Mouse (Mus musculus): ENCODE data around the gene Srp54a.
"Not testable (repeated sequence)": the region's sequence is repeated elsewhere in the genome, so short reads cannot be mapped to it uniquely, and the experiment has no call there.

Srp54a gene

DNA sequence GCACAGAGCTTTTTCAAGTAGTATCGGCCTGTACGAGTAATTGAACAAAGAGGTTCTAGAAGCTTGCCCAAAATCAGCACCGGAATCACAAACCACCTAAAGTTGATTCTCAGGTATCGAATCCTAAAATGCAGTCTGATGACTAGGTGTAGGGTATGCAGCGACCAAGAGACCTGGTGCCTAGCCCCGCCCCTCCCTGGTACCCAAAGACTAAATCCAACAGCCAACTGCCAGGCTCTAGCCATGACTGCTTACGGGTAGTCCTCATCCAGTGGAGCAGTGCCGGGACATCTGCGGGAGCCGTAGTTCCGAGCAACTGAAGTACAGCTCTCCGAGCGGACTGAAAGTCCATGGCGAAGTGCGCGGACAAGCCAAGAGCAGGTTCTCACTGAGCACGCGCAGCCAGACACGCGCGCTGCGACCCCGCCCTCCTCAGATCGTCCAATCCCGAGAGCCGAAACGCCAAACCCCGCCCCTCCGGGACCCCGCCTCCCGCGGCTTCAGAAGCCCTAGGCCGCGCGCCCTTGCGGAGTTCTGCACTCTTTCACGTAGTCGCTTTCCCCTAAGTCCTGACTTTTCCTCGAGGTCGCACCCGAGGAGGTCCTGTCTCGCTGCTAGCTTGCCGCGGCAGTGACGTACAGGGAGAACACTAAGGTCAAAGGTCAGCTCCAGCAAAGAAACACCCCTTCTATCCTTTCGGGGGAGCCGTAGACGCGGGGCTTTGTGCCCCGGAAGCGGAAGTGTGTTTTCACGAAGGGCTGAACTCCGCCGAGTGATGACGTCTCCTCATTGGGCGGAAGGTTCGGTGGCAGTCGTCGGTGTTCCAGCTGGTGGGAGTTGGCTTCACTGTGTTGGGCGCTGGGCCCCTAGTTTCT, at the start of gene Srp54a, which contains the start of gene 2700097O09Rik:
Gene Srp54a (plus strand): TSS at position 537 of the 875 bp plus-strand sequence.
Gene 2700097O09Rik (minus strand): TSS at position 385 of the 875 bp plus-strand sequence.
- peak; percentile 94 for DNase-seq (ENCODE audit: low read depth, low spot score)

GRCm38 (mm10) chr12:55041011-55041410, 39.1 kb upstream of the Srp54a start:
- no peak for DNase-seq (ENCODE audit: low read depth, low spot score)

DNA sequence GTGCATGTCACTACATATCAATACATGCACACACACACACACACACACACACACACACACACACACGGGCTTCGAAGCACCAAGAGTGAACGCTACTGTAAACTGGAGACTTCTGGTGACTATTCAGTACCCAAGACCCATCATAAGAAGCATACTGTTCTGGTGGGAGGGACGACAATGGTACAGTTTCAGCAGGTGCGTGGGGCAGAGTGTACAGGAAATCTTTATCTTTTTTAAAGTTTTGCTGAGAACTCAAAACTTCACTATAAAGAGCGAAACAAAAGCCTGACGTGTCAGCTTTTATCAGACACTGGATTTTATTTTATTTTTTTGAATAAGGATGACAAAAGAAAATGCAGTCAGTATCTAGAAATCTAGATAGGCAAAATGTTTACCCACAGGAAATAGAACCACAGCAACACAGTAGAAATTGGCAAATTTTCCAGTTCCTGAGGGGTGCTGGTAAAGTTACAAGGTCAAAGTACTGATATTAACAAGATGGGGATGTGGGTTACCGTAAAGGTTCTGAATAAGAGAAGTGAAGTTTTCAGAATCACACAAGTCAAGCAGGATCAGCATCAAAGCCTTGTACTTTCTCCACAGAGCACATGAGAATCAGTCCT, 30.2 kb upstream of the Srp54a start:
- no peak for DNase-seq (ENCODE audit: low read depth, low spot score)

DNA sequence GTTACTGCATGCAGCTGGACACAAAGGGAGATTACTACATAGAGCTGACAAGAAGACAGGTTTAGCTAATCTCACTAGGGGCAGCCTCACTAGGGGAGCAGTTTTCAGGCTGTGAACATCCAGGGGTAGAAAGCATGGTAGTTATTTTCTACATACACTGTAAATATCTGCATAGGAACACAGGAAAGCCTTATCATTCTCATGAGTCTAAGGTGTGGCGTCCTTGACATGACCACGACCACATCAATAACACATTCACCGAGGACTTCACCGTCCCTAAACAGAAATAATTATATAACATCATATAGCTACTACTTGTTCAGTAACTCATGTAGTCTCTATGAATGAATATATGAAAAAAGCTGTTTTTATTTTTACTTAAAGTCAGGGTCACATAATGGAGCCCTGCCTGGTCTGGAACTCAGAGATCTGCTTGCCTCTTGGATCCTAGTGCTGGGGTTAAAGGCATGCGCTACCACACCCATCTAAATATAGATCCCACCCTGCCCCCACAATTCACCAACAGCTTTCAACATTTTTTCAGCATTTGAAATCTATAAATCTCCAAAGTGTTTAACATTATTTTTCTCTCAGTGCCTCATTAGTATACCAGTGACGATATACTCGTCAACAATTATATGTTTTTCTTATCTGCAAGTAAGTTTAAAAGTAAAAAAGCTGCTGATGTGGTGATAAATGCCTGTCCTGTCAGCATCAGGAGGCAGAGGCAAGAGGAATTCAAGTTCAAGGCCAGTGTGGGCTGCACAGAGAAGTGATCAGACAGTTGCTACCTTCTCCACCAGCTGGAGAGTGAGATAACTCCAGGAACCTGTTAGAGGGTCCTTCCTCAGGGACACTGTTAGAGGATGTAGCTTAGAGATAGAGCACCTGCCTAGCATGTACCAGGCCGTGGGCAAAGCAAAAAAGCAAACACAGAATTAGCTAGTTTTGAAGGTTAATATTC, 28.6 kb upstream of the Srp54a start:
- no peak for DNase-seq (ENCODE audit: low read depth, low spot score)

DNA sequence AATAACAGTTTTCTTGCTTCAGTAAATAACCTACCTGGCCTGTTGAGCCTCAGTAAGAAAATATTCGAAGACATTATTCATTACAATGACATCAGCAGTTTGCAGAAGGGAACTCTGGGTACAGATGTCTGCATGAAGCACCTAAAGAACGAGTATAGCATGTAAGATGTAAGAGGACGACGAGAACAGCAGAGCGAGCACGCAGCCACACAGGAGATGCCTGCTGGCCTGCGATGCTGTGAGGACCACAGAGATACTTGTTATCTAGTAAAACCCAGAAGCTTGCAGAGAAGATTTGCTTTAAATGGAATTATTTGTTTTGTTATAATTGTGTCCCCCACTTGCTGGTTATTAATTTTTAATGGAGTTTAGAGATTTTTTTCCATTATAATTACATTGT, 26.8 kb upstream of the Srp54a start:
- no peak for DNase-seq (ENCODE audit: low read depth, low spot score)

DNA sequence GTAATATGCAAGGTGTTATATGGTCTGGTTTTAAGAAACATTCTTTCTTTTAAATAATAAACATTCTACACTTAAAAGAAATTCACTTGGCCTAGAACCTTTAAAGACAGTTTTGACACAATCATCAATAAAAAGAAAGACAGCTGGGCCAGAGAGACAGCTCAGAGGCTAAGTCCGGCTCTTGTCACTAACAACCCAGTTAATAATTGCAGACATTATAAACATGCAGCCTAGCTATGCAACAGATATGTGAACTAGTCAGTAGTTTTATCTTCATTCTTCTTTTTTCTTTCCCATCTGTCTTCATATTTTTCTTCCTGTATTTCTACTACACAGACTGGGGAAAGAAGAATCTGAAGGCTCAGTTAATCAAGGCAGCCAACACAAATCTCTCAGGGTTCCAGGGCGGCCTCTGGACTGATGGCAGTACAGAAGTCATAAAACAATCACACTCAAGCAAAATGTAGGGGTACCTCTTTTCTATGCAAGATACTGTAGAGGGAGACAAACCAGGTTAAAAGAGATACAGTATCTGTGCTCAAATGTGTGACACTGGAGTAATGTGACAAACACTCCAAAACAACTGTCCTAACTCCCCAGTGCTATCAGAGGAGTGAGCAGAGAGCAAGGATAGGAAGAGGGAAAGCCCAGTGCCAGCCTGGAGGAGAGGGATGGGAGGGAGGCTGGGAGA, 25.4 kb upstream of the Srp54a start:
- DNase-seq (ENCODE audit: low read depth, low spot score): no peak

GRCm38 (mm10) chr12:55056703-55057102, 23.4 kb upstream of the Srp54a start:
- no peak for DNase-seq (ENCODE audit: low read depth, low spot score)

GRCm38 (mm10) chr12:55058865-55059615, 21.0 kb upstream of the Srp54a start:
- DNase-seq (ENCODE audit: low read depth, low spot score): no peak

DNA sequence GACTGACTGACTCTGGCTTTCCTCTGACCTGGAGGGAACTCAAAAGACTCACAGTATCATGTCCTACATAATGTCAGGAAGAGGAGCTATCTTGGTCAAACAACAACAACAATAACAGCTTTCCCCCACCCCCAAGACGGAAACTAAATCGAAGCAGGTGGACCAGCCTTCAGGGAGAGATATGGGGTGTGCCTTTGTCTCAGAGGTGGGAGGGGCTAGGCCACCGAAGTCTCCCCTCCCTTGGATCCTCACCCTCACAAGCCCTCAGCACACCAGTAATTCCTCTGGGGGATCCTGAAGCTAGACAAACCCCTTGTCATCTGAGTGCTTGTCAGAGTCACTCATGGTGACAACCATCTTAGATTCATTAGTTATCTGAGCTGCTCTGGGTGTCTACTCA, 20.2 kb upstream of the Srp54a start:
- DNase-seq (ENCODE audit: low read depth, low spot score): no peak

DNA sequence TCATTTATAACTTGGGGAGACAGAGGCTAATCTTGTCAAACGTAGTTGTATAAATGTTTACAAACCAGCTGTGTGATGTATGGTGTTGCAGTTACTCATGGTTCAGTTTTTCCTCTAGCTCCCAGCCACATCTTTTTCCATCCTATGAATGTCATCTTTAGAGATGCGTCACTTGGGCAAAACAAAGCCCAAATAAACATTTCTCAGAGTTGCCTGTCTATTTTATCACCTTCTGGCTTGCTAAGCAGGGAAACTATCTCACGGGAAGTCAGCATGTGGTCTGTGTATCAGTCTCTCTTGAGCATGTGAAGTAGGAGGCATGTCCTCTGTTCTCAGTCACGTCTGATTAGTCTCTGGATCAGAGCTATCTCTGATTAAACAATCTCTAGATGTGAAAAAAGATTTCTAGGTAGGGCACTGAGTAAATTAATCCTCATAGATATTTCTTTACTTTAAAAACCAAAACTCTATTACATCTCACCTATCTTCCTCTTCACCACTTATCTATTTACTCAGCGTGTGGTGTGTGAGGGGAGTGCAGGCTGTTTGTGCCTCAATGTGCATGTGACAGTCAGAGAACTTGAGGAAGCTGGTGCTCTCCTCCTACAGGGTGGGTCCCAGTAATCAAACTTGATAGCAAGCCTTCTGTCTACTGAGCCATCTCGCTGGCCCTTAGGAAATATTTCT, 19.7 kb upstream of the Srp54a start:
- no peak for DNase-seq (ENCODE audit: low read depth, low spot score)

DNA sequence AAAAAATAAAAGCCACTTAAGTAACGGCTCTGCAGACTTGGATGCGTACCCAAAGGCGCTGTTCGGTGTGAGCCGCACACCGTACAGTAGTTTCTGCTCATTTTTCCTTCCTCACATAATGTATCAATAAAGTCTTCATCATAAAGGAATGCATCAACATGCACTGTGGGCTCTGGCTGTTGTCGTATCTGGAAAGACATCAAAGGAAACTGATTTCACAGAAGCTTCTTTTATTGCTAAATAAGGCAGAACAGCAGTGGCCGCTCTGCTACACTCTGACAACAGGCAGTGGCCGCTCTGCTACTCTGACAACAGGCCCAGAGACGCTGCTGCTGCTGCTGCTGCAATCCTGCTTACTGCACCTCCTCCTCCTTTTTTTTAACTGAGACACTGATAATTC, 19.1 kb upstream of the Srp54a start:
- DNase-seq (ENCODE audit: low read depth, low spot score): no peak

DNA sequence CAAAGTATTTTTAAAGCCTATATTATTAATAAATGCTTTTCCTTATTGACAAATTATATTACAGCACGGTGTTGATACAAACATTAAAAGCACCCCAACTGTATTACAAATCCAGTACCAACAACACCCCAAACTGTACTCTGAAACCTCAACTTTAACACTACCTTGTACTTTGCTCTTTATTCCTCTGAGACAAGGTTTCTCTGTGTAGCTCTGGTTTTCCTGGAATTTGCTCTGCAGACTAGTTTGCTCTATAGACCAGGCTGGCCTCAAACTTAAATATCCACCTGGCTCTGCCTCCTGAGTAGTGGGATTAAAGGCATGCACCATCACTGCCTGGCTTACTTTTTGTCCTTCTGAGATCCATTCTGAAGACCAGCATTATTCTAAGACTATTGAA, 17.9 kb upstream of the Srp54a start:
- DNase-seq (ENCODE audit: low read depth, low spot score): no peak

- DNase-seq (ENCODE audit: low read depth, low spot score): no peak
Measured at GRCm38 (mm10) chr12:55072495-55072894, 7.6 kb upstream of the Srp54a start.

DNA sequence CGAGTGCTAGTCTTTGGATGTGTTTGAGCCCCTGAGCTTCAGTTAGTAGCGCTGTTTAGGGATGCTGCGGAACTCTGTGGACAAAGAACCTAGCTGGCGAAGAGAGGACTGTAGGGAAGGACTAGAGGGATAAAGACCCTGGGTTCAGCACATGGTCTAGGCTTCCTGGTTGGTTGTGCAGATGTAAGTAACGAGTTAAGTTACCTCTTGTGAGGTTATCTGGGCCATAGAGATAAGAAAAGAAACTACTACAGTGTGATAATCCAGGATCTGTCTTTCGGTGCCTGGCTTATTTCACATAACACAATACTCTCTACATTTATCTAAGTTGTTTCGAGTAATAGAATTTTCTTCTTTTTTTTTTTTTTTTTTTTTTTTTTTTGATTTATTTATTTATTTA, 6.4 kb upstream of the Srp54a start:
- DNase-seq (ENCODE audit: low read depth, low spot score): no peak

DNA sequence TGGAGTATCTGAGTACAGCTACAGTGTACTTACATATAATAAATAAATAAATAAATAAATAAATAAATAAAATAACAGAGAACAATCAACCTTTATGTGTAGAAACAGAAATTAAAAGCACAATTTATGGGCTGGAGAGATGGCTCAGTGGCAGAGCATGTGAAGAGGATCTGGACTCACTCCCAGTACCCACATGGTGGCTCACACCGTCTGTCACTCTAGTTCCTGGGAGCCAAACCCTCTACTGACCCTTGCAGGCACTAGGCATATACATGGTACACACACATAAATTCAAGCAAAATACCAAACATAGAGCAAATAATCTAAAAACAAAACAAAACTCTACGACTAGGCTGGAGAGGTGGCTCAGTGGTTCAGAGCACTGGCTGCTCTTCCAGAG, 4.8 kb upstream of the Srp54a start:
- DNase-seq (ENCODE audit: low read depth, low spot score): no peak

DNA sequence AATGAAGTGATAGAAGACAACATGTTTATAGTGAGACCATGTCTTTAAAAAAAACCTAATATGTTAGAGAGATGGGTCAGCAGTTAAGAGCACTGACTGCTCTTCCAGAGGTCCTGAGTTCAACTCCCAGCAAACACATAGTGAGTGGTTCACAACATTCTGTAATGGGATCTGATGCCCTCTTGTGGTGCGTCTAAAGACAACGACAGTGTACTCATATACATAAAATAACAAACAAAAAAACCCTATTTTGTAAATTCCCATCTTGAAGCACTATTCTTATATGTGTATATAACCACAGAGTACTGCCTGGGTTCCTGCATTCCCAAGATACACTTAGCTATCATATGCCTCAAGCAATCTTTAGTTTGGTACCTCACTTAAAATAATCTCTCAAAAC, 1.4 kb upstream of the Srp54a start:
- DNase-seq (ENCODE audit: low read depth, low spot score): peak; percentile 60

GRCm38 (mm10) chr12:55080601-55080942, 510 bp downstream of the Srp54a start:
- DNase-seq (ENCODE audit: low read depth, low spot score): not testable (repeated sequence)

- DNase-seq (ENCODE audit: low read depth, low spot score): not testable (repeated sequence)
Measured at GRCm38 (mm10) chr12:55092127-55092526, 12.1 kb downstream of the Srp54a start.

GRCm38 (mm10) chr12:55112616-55113015, 32.6 kb downstream of the Srp54a start:
- DNase-seq (ENCODE audit: low read depth, low spot score): not testable (repeated sequence)

- DNase-seq (ENCODE audit: low read depth, low spot score): not testable (repeated sequence)
Measured at GRCm38 (mm10) chr12:55124242-55124641, 44.2 kb downstream of the Srp54a start, which contains the start of gene Fam177a. Fam177a (plus strand) TSS chr12:55124469.

Data from 3T3-L1 (cell line).